Mouse (Mus musculus) liver, postnatal 0 days (tissue): ENCODE results near the gene Nat8f4. TPM values are rescaled to one million over a fixed set of nuclear protein-coding genes. Genes with fewer than 3 reads are reported as not detected.
"Not testable (repeated sequence)": the region's sequence is repeated elsewhere in the genome, so short reads cannot be mapped to it uniquely, and the experiment has no call there.

Experiments
- ATAC-seq: fragments of 200-750 bp; cut with Nextera tagmentation; 2 replicates; pipeline ENCODE4 v1.8.0; 2017; ENCODE audit warnings: mild to moderate bottlenecking, moderate library complexity
- DNase-seq: peaks from one replicate; pipeline ENCODE4 v3.0.0-alpha.2; 2016
- H3K27ac ChIP-seq: fragments of 300-500 bp; sonication (generic); 2 replicates; pipeline ENCODE4 v1.5.1; 2014; ENCODE audit warnings: antibody characterized with exemption, moderate library complexity, mild to moderate bottlenecking, low read depth
- H3K27me3 ChIP-seq: fragments of 300-500 bp; sonication (generic); 2 replicates; pipeline ENCODE4 v1.6.1; 2014; ENCODE audit warnings: low read length, control low read depth, mixed read lengths; ENCODE audit not compliant: insufficient read depth
- H3K36me3 ChIP-seq: fragments of 300-500 bp; sonication (generic); replicated peaks from 2 replicates; pipeline ENCODE4 v1.6.1; 2014; ENCODE audit warnings: mild to moderate bottlenecking, control low read depth, low read length, moderate library complexity, mixed read lengths; ENCODE audit not compliant: insufficient read depth
- H3K4me1 ChIP-seq: fragments of 300-500 bp; sonication (generic); 2 replicates; pipeline ENCODE4 v1.6.1; 2014; ENCODE audit warnings: antibody characterized with exemption, mild to moderate bottlenecking, control low read depth; ENCODE audit not compliant: insufficient read depth
- H3K4me2 ChIP-seq: fragments of 300-500 bp; sonication (generic); 2 replicates; pipeline ENCODE4 v1.6.1; 2014; ENCODE audit warnings: low read depth, mild to moderate bottlenecking, low read length, moderate library complexity, mixed read lengths
- H3K4me3 ChIP-seq: fragments of 300-500 bp; sonication (generic); 2 replicates; pipeline ENCODE4 v1.5.1; 2014; ENCODE audit warnings: low read depth, low read length
- H3K9ac ChIP-seq: fragments of 300-500 bp; sonication (generic); replicated peaks from 2 replicates; pipeline ENCODE4 v1.6.1; 2014; ENCODE audit warnings: mild to moderate bottlenecking, moderate library complexity
- H3K9me3 ChIP-seq: fragments of 300-500 bp; sonication (generic); 2 replicates; pipeline ENCODE4 v1.6.1; 2016; ENCODE audit warnings: mild to moderate bottlenecking, control low read depth, low read length, mixed read lengths
- CTCF ChIP-seq: sonication (generic); IDR thresholded peaks from 2 replicates; pipeline ENCODE4 v1.5.1; 2016; ENCODE audit warnings: antibody characterized with exemption, low read depth
- EP300 ChIP-seq: IDR thresholded peaks from 2 replicates; pipeline ENCODE4 v1.6.1; 2016; ENCODE audit warnings: antibody characterized with exemption, low read depth, mild to moderate bottlenecking
- WGBS: fragments of 180-500 bp; shearing (Covaris S2); extraction: QIAGEN DNeasy Blood & Tissue Kit; methylation state at CpG from one replicate; pipeline ENCODE4 v1.1.7; 2014; ENCODE audit not compliant: insufficient replicate concordance; 5-methylcytosine and 5-hydroxymethylcytosine counted together
- polyA plus RNA-seq: library from polyadenylated mRNA; unstranded; fragments of >200 nt; fragmentation: Nextera tagmentation; extraction: Ambion mirVana; gene quantifications from 2 replicates; pipeline ENCODE4 v1.2.1, GENCODE M21; 2015

The Nat8f4 gene
- polyA plus RNA-seq, 1 experiment from 2014 or later = 2.5 TPM

DNA sequence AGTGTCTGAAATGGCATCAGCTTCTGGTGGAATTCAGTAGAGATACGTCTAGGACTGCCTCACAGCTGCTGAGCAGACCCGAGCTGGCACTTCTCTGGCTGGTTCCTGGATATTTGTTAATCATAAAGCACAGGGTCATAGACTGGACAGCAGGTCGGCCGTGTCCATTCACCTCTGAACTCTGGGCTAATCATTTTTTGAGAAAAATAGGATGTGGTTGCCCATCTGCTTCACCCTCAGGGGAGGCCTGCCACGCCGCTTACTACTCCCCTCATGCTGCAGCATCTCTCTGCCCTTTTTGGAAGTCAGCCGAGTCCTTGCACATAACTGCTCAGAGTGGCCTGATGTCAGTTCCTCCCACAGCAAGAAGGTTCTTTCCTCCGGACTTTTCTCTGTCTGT is 29.4 kb upstream of the Nat8f4 start:
- WGBS = 56% methylated on average over 8 of the region's 8 CpGs
- Histone ChIP-seq H3K27ac (peak overlapping the region; percentile 45; the same call in 1 of the 2 replicates), H3K4me2 (no peak overlapping the region), H3K4me3 (no peak overlapping the region), H3K27me3 (no peaks in the 10 kb centered on the region), H3K9ac (no peak overlapping the region), H3K36me3 (peaks cover 11% of the 10 kb centered on the region), H3K9me3 (no peaks in the 10 kb centered on the region), H3K4me1 (peaks cover 15% of the 10 kb centered on the region)
- no peak for TF ChIP-seq CTCF
- TF ChIP-seq EP300 = no peak
- DNase-seq = peak; percentile 27
- no peak for ATAC-seq

DNA sequence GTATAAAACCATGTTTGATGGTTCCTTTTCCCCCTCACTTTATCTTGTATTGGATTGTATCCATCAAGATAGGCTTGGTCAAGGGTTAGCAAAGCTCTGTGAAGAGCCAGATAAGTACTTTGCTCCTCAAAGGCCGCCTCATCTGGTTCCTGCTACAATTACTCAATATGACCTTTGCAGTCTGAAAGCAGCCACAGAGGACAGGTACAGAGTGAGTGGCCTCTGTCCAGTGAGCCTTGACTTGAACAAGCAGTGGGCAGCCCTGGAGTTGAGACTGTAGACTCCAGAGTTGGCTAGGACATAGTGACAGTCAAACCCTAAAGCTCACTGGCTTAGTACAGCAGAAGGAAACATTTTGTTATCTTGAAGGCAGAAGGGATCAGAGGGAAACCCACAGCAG is 24.6 kb upstream of the Nat8f4 start:
- H3K4me1 ChIP-seq = 0 out of 2 replicates have a peak, but pooled peaks cover 4% of the 10 kb centered on the region
- no peak overlapping the region for H3K9ac ChIP-seq
- no peaks in the 10 kb centered on the region for H3K9me3 ChIP-seq
- no peak overlapping the region for H3K4me3 ChIP-seq
- ATAC-seq (peak; percentile 81), DNase-seq (no peak)
- TF ChIP-seq CTCF (no peak), EP300 (no peak)
- no peak overlapping the region for H3K4me2 ChIP-seq
- no peaks in the 10 kb centered on the region for H3K27me3 ChIP-seq
- H3K27ac ChIP-seq = peak overlapping the region; percentile 74
- H3K36me3 ChIP-seq = peaks cover 35% of the 10 kb centered on the region
- 42% methylated on average over 1 of the region's 1 CpGs for WGBS

DNA sequence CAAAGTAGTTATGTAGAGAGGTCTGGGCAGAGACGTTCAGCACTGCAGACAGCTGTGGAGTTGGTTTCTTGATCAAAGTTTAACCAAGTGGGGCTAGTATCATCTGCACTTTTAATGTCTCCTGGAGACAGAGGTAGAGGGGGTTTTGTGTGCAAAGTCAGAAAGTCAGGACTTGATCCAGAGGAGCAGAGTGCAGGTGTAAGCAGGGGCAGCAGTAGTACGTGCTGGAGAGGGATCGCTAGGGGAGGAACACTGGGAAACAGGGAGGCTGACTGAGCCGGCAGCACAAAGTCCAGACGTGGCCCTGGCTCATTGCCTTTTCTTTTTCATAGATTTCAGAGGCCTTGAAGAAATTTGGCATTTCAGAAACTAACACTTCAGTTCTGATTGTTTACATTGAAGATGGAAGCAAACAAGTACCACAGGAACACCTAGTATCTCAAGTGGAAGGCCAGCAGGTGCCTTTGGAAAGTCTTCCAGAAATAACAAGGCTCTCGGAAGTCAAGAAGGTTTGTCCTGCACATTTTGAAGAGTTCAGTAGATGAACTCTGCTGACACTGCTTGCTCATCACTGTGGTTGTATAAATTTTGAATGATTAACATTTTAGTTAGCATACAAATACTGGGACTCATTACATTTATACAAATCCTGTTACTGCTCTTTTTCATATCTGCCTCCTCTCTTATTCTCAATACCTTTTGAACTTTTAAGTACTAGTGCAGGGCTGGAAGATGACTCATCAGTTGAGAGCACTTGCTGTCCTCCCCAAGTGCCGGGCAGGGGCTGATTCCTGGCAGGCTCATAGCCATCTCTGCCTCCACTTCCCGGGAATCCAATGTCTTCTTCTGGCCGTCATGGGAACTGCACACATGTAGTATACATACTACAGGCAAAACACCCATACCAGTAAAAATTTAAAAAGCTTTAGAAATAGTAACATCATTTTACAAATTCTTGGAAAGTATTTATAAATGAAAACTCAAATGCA is 23.1 kb upstream of the Nat8f4 start:
- no peak for DNase-seq
- ATAC-seq = no peak
- Histone ChIP-seq H3K4me3 (no peak overlapping the region), H3K36me3 (peaks cover 41% of the 10 kb centered on the region), H3K4me1 (0 out of 2 replicates have a peak, but pooled peaks cover 4% of the 10 kb centered on the region), H3K4me2 (no peak overlapping the region), H3K9me3 (no peaks in the 10 kb centered on the region), H3K9ac (no peak overlapping the region), H3K27me3 (no peaks in the 10 kb centered on the region), H3K27ac (peak overlapping the region; percentile 58)
- TF ChIP-seq EP300 (no peak), CTCF (no peak)
- 67% methylated on average over 9 of the region's 9 CpGs for WGBS

DNA sequence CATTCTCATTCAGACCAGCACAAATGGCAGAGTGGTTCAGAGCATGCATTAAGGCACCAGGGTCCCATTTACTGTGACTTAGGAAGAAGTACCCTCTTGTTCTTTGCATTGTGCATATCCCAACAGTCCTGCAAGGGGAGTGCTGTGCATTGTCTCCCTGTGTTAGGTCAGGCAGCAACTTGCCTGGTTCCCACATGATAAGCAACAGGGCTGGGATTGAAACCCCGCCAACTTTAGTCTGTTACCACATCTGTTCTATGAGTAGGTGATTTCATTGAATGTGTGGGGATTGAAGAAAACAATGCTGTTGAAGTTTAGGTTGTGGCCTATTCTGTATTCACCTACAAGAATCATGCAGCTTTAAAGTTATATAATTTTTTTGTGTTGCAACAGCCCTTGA is 22.0 kb upstream of the Nat8f4 start:
- TF ChIP-seq EP300 (no peak), CTCF (no peak)
- peak; percentile 53 for DNase-seq
- Histone ChIP-seq H3K27me3 (no peaks in the 10 kb centered on the region), H3K4me3 (no peak overlapping the region), H3K9me3 (no peaks in the 10 kb centered on the region), H3K4me2 (no peak overlapping the region), H3K27ac (peak overlapping the region; percentile 58), H3K9ac (no peak overlapping the region), H3K36me3 (peaks cover 47% of the 10 kb centered on the region), H3K4me1 (0 out of 2 replicates have a peak, but pooled peaks cover 4% of the 10 kb centered on the region)
- 54% methylated on average over 1 of the region's 1 CpGs for WGBS
- ATAC-seq = peak; percentile 47

DNA sequence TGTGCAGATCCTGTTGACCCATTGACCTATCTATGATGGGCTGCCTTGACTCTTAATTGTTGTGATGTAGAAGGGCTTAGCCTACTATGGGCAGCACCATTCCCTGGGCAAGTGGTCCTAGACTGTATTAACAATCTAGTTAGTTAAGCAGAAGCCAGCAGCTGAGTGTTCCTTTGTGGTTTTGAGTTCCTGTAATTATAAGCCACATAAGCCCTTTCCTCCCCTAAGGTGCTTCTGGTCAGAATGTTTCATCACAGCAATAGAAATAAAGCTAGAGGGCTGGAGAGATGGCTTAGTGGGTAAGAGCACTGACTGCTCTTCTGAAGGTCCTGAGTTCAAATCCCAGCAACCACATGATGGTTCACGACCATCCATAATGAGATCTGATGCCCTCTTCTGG is 19.0 kb upstream of the Nat8f4 start:
- Histone ChIP-seq H3K27me3 (no peaks in the 10 kb centered on the region), H3K4me1 (0 out of 2 replicates have a peak, but pooled peaks cover under 1% of the 10 kb centered on the region), H3K4me3 (no peak overlapping the region), H3K36me3 (peaks cover 41% of the 10 kb centered on the region), H3K4me2 (no peak overlapping the region), H3K9me3 (no peaks in the 10 kb centered on the region), H3K9ac (no peak overlapping the region), H3K27ac (no peak overlapping the region)
- no peak for TF ChIP-seq CTCF
- TF ChIP-seq EP300 = no peak
- no peak for DNase-seq
- ATAC-seq = no peak
- 79% methylated on average over 1 of the region's 1 CpGs for WGBS

DNA sequence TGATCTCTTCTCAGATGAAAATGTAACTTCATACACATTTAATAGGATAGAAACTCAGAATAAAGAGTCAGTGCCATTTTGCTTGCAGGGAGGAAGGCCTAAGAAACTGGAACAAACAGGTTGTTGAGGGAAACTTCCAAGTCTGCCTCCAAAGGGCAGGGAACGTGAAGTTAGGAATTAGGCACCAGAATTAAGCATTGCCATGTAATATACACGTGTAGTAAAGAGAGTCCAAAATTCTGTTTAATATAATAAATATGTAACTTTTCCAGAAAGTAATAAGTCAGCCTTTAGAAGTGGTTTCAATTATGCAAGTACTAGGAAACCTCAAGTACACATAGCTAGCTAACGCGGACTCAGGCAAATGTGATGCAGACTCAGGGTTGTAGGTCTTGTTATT is 14.7 kb upstream of the Nat8f4 start:
- H3K36me3 ChIP-seq = peaks cover 18% of the 10 kb centered on the region
- H3K4me2 ChIP-seq = no peak overlapping the region
- no peak overlapping the region for H3K27ac ChIP-seq
- ATAC-seq (no peak), DNase-seq (no peak)
- H3K4me1 ChIP-seq = peaks cover 9% of the 10 kb centered on the region
- no peaks in the 10 kb centered on the region for H3K9me3 ChIP-seq
- no peak overlapping the region for H3K9ac ChIP-seq
- H3K27me3 ChIP-seq = no peaks in the 10 kb centered on the region
- H3K4me3 ChIP-seq = no peak overlapping the region
- TF ChIP-seq EP300 = no peak
- TF ChIP-seq CTCF = no peak
- WGBS = 85% methylated on average over 4 of the region's 4 CpGs

DNA sequence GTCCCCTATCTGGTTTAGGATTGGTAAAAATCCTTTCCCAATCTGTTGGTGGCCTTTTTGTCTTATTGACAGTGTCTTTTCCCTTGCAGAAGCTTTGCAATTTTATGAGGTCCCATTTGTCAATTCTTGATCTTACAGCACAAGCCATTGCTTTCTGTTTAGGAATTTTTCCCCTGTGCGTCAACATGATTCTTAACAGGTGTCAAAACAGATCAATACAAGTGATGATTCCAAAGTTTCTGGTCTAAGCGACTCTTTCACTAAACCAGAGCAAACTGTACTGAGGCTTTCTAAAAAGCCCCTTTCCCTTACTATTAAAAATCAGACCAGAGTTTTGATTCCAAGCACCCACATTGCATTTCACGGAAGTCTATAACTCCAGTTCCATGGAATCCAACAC is 13.7 kb upstream of the Nat8f4 start:
- H3K9me3 ChIP-seq, H3K9ac ChIP-seq, DNase-seq, H3K27ac ChIP-seq, ATAC-seq, H3K4me3 ChIP-seq, H3K27me3 ChIP-seq, H3K4me2 ChIP-seq: not testable (repeated sequence)
- Histone ChIP-seq H3K4me1 (peaks cover 14% of the 10 kb centered on the region), H3K36me3 (peaks cover 17% of the 10 kb centered on the region)
- WGBS = 84% methylated on average over 3 of the region's 3 CpGs
